Mouse (Mus musculus) cerebellum, adult 2 months (tissue): Measurements from ENCODE around the gene Mpv17l.
"Not testable (repeated sequence)": the region's sequence is repeated elsewhere in the genome, so short reads cannot be mapped to it uniquely, and the experiment has no call there.

Experiments used
- CTCF ChIP-seq: fragments of 200-500 bp; IDR thresholded peaks from 2 replicates; pipeline ENCODE4 v1.5.1; 2011; ENCODE audit warnings: low read depth, mild to moderate bottlenecking, control low read depth, low read length, moderate library complexity, borderline replicate concordance; ENCODE audit not compliant: insufficient read depth
- POLR2A ChIP-seq: fragments of 200-500 bp; IDR thresholded peaks from 2 replicates; pipeline ENCODE4 v1.6.1; 2011; ENCODE audit warnings: low read length, control low read depth, borderline replicate concordance; ENCODE audit not compliant: insufficient read depth

- TF ChIP-seq CTCF, POLR2A: not testable (repeated sequence)
Measured at GRCm38 (mm10) chr16:13977026-13977425, 74.1 kb downstream of the Mpv17l start.
